Mouse (Mus musculus) lung, adult 2 months (tissue): ENCODE measurements around the gene Gpr173. TPM values are rescaled to one million over a fixed set of nuclear protein-coding genes. Genes with fewer than 3 reads are reported as not detected.

ENCODE experiments used
- DNase-seq: peaks from one replicate; pipeline ENCODE4 v3.0.0; 2022
- H3K4me1 ChIP-seq: fragments of 200-500 bp; 2 replicates; pipeline ENCODE4 v1.6.1; 2011; ENCODE audit warnings: low read length; ENCODE audit not compliant: control insufficient read depth, insufficient read depth
- H3K4me3 ChIP-seq: fragments of 200-500 bp; replicated peaks from 2 replicates; pipeline ENCODE3; 2011; ENCODE audit warnings: low read depth, mild to moderate bottlenecking, control low read depth, low read length; ENCODE audit errors: extremely low read depth
- CTCF ChIP-seq: fragments of 200-500 bp; IDR thresholded peaks from 2 replicates; pipeline ENCODE4 v1.5.1; 2011; ENCODE audit warnings: mild to moderate bottlenecking, low read length, control low read depth; ENCODE audit not compliant: insufficient read depth
- POLR2A ChIP-seq: fragments of 200-500 bp; IDR thresholded peaks from 2 replicates; pipeline ENCODE4 v1.6.1; 2011; ENCODE audit warnings: low read depth, mild to moderate bottlenecking, control low read depth, low read length, borderline replicate concordance; ENCODE audit errors: extremely low read depth
- WGBS: fragments of 180-500 bp; shearing (Covaris S2); methylation state at CpG from one replicate; pipeline ENCODE4 v1.1.7; 2018; 5-methylcytosine and 5-hydroxymethylcytosine counted together
- polyA plus RNA-seq: library from polyadenylated mRNA; depleted of rRNA; stranded (reverse); fragments of >200 nt; gene quantifications from 2 replicates; pipeline ENCODE4 v1.2.3, GENCODE M21; 2012; rRNA removed

Gpr173 gene
- polyA plus RNA-seq, 1 experiment: 2.4 TPM

DNA sequence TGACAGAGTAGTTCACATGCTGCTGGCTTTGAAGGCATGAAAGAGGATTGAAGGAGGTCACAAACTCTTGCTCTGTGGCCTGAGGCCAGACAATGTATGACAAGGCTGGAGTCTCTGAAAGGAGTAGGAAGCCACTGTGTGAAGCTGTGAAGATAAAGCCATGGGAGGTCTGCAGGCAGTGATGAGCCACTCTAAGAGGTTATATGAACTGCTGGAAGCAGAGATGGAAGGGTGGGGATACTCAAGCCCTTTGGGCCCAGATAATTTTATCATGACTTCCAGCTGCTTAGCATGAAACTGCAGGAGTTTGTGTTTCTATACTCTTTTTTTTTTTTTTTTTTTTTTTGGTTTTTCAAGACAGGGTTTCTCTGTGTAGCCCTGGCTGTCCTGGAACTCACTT, 61.1 kb downstream of the Gpr173 start:
- Histone ChIP-seq H3K4me3 (no peak overlapping the region), H3K4me1 (no peaks in the 10 kb centered on the region)
- no peak for TF ChIP-seq CTCF
- TF ChIP-seq POLR2A: no peak
- DNase-seq: no peak

DNA sequence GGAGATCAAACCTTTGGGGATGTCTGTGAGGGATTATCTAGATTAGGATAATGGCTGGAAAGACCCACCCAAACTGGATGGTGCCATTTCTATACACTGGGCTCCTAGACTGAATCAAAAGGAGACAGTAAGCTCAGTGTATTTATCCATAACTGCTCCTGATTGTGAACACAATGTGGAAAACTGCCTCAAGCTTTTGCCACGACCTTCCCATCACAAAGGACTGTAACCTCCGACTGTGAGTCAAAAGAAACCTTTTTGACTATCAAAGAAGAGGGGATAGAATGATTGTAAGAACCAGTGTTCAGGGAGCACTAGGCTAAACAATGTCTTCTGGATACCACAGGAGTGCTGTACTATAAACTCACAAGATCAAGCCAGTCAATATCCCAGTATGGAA, 62.3 kb downstream of the Gpr173 start:
- WGBS: 76% methylated on average over 2 of the region's 2 CpGs
- TF ChIP-seq CTCF (no peak), POLR2A (no peak)
- Histone ChIP-seq H3K4me3 (no peak overlapping the region), H3K4me1 (no peaks in the 10 kb centered on the region)
- DNase-seq: no peak

Other genes with a start within 250 kb of the Gpr173 start
- 19.7 and 27.4 TPM in 2 replicates for gene Iqsec2, start 224.4 kb downstream of the Gpr173 start, polyA plus RNA-seq
- gene Kdm5c, start 135.7 kb downstream of the Gpr173 start, polyA plus RNA-seq: 46.4 and 49.9 TPM in 2 replicates
- gene Kantr, start 41.2 kb downstream of the Gpr173 start, polyA plus RNA-seq: 6.2 and 8.0 TPM in 2 replicates
- gene Tspyl2, start 26.3 kb downstream of the Gpr173 start, polyA plus RNA-seq: 26.9 and 34.2 TPM in 2 replicates
- gene Cldn34a, start 194.6 kb upstream of the Gpr173 start, polyA plus RNA-seq: not detected in 2 replicates